Mouse (Mus musculus) ZHBTc4 (cell line): ENCODE data around the gene Gm13084.
"Not testable (repeated sequence)": the region's sequence is repeated elsewhere in the genome, so short reads cannot be mapped to it uniquely, and the experiment has no call there.

Source experiments
- DNase-seq: peaks from one replicate; pipeline ENCODE4 v3.0.0-alpha.2; 2011; ENCODE audit warnings: low read depth, low spot score

Gm13084 gene

GRCm38 (mm10) chr4:143815993-143816392 is at the start of gene Gm13084:
Gm13084 (minus strand) TSS chr4:143816093.
- DNase-seq, result no peak

- not testable (repeated sequence) for DNase-seq
Measured at GRCm38 (mm10) chr4:143846197-143846596, 30.3 kb upstream of the Gm13084 start, which contains the start of gene Gm13103. Gm13103 (plus strand) TSS chr4:143846497.

- not testable (repeated sequence) for DNase-seq
Measured at GRCm38 (mm10) chr4:143789052-143789451, 26.8 kb downstream of the Gm13084 start, which contains the start of gene Gm13023. Gm13023 (plus strand) TSS chr4:143789352.
